Mouse (Mus musculus): ENCODE measurements at regions not wholly inside any gene's neighbourhood (a gene's known extent, or its start where the extent isn't known, plus 50 kb on each side); places are given as distances from the start of the nearest gene placed in this dataset.
"Not testable (repeated sequence)": the region's sequence is repeated elsewhere in the genome, so short reads cannot be mapped to it uniquely, and the experiment has no call there.

- no peak for DNase-seq
Observed at GRCm38 (mm10) chr3:133665425-133666317, 120.7 kb upstream of the Tet2 start.

- DNase-seq: no peak
Observed at GRCm38 (mm10) chr3:133672742-133673447, 128.0 kb upstream of the Tet2 start.

- no peak for DNase-seq
Observed at GRCm38 (mm10) chr3:133677892-133678291, 133.0 kb upstream of the Tet2 start.

- no peak for DNase-seq
Observed at GRCm38 (mm10) chr3:133679891-133680290, 135.0 kb upstream of the Tet2 start.

GRCm38 (mm10) chr3:133680343-133680742, 135.4 kb upstream of the Tet2 start:
- DNase-seq: no peak

- no peak for DNase-seq
Observed at GRCm38 (mm10) chr3:133680805-133681204, 135.9 kb upstream of the Tet2 start.

GRCm38 (mm10) chr3:133684196-133684743, 139.3 kb upstream of the Tet2 start:
- DNase-seq: no peak

- DNase-seq: no peak
Observed at GRCm38 (mm10) chr3:133684747-133685146, 139.8 kb upstream of the Tet2 start.

GRCm38 (mm10) chr3:133685393-133685792, 140.5 kb upstream of the Tet2 start:
- DNase-seq: no peak

GRCm38 (mm10) chr3:133694057-133694456, 149.1 kb upstream of the Tet2 start:
- DNase-seq: no peak

GRCm38 (mm10) chr3:133696122-133696521, 151.2 kb upstream of the Tet2 start:
- no peak for DNase-seq

- not testable (repeated sequence) for DNase-seq
Observed at GRCm38 (mm10) chr3:133704849-133705248, 159.9 kb upstream of the Tet2 start.

- DNase-seq: no peak
Observed at GRCm38 (mm10) chr3:133711518-133711917, 166.6 kb upstream of the Tet2 start.

GRCm38 (mm10) chr3:133722550-133723290, 177.8 kb upstream of the Tet2 start:
- no peak for DNase-seq

GRCm38 (mm10) chr3:133726831-133727230, 181.9 kb upstream of the Tet2 start:
- no peak for DNase-seq

- DNase-seq: no peak
Observed at GRCm38 (mm10) chr3:133735603-133736002, 190.7 kb upstream of the Tet2 start.

GRCm38 (mm10) chr3:133738936-133739335, 194.0 kb upstream of the Tet2 start:
- DNase-seq: no peak

- DNase-seq: no peak
Observed at GRCm38 (mm10) chr3:133744552-133745118, 199.7 kb upstream of the Tet2 start.

- DNase-seq: no peak
Observed at GRCm38 (mm10) chr3:133748756-133749737, 204.1 kb upstream of the Tet2 start.

- no peak for DNase-seq
Observed at GRCm38 (mm10) chr3:133750061-133750460, 205.1 kb upstream of the Tet2 start.

- no peak for DNase-seq
Observed at GRCm38 (mm10) chr3:133750606-133751005, 205.7 kb upstream of the Tet2 start.
